Mouse (Mus musculus) C2C12 (cell line): Measurements from ENCODE around the gene Utp6. TPM values are rescaled to one million over a fixed set of nuclear protein-coding genes. Genes with fewer than 3 reads are reported as not detected.

Source experiments
- H3K27me3 ChIP-seq: one replicate; pipeline ENCODE4 v1.6.1; 2011; ENCODE audit not compliant: control insufficient read depth, insufficient read depth, insufficient read length
- H3K36me3 ChIP-seq: one replicate; pipeline ENCODE4 v1.6.1; 2011; ENCODE audit not compliant: control insufficient read depth, insufficient read depth
- H3K4me3 ChIP-seq: one replicate; pipeline ENCODE4 v1.5.1; 2011; ENCODE audit warnings: mild to moderate bottlenecking, control low read depth; ENCODE audit not compliant: poor library complexity, insufficient read depth, severe bottlenecking
- H3K79me2 ChIP-seq: one replicate; pipeline ENCODE4 v1.6.1; 2011; ENCODE audit not compliant: control insufficient read depth, insufficient read depth
- H3K79me3 ChIP-seq: one replicate; pipeline ENCODE4 v1.6.1; 2011; ENCODE audit warnings: low read depth, control low read depth
- H3ac ChIP-seq: one replicate; pipeline ENCODE3; 2011; ENCODE audit warnings: low read depth; ENCODE audit not compliant: control insufficient read depth, insufficient read length
- CEBPB ChIP-seq: IDR thresholded peaks from one replicate; pipeline ENCODE4 v1.6.1; 2011; ENCODE audit warnings: low read depth, mild to moderate bottlenecking, control low read depth, moderate library complexity
- CTCF ChIP-seq: IDR thresholded peaks from one replicate; pipeline ENCODE4 v1.5.1; 2011; ENCODE audit not compliant: control insufficient read depth, insufficient read depth, insufficient read length
- FOSL1 ChIP-seq: IDR thresholded peaks from one replicate; pipeline ENCODE4 v1.8.0; 2011; ENCODE audit warnings: mild to moderate bottlenecking, low read length; ENCODE audit not compliant: poor library complexity, insufficient read depth, severe bottlenecking
- MAX ChIP-seq: IDR thresholded peaks from one replicate; pipeline ENCODE4 v1.6.1; 2011; ENCODE audit warnings: mild to moderate bottlenecking, control low read depth
- MYOD1 ChIP-seq: IDR thresholded peaks from one replicate; pipeline ENCODE4 v1.6.1; 2011; ENCODE audit warnings: low read depth; ENCODE audit not compliant: control insufficient read depth, insufficient read length
- MYOG ChIP-seq: IDR thresholded peaks from one replicate; pipeline ENCODE4 v1.6.1; 2011; ENCODE audit not compliant: control insufficient read depth, insufficient read length; ENCODE audit errors: extremely low read depth
- USF1 ChIP-seq: IDR thresholded peaks from one replicate; pipeline ENCODE4 v1.6.1; 2011; ENCODE audit warnings: low read depth, mild to moderate bottlenecking, control low read depth, moderate library complexity
- polyA plus RNA-seq: library from polyadenylated mRNA; unstranded; fragments of >200 nt; fragmentation: generic; extraction: Trizol; gene quantifications from one replicate; pipeline ENCODE4 v1.2.1, GENCODE M21; 2012; ENCODE audit warnings: missing spikeins

Gene Utp6
- polyA plus RNA-seq, 1 experiment, result 23.5 TPM

DNA sequence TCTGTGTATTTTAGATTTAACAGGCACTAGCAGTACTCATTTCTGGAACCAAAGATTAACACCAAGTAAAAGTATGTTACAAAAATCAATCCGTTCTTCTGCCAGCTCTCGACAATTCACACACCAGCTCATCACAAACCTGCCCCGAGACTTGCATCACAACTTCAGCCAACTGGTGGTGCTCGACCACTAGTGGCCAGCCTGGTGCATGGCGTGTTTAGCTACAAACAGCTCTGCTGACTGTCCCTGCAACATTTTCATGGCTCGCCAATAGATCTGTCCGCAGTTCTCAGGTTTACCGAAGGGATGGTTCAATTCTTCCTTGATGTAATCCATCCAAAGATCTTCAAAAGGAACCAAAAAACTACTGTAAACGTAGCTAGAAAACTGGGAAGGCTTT lies 26.4 kb downstream of the Utp6 start:
- Histone ChIP-seq H3K79me2 (no peaks in the 10 kb centered on the region), H3K4me3 (no peak overlapping the region), H3K36me3 (peaks cover 90% of the 10 kb centered on the region)

DNA sequence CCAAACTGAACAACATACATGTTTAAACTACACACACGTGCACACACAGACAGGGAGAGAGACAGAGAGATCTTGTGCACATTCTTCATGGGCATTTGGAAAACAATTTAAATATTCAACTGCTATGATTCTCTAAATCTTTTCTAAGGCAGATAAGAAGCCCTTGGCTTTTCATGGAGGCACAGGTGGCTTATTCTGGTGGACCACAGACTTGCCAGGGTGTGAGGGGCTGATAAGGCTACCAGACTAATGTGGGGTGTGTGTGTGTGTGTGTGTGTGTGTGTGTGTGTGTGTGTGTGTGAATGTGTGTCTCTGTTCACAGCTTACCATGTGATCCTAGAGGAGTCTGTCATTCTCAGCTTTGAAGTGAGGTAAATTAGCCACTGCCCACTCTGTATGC lies 39.4 kb downstream of the Utp6 start:
- TF ChIP-seq MYOG, result no peak
- TF ChIP-seq CTCF, result no peak
- TF ChIP-seq FOSL1, result no peak
- TF ChIP-seq MAX, result no peak
- no peak for TF ChIP-seq MYOD1
- no peak for TF ChIP-seq USF1
- no peak for TF ChIP-seq CEBPB
- Histone ChIP-seq H3K27me3 (no peaks in the 10 kb centered on the region), H3ac (no peak overlapping the region), H3K36me3 (no peaks in the 10 kb centered on the region), H3K79me3 (no peaks in the 10 kb centered on the region), H3K79me2 (no peaks in the 10 kb centered on the region), H3K4me3 (no peak overlapping the region)

More for the DNA sequence above, 26.4 kb downstream of the Utp6 start:
- Histone ChIP-seq H3K79me3 (no peaks in the 10 kb centered on the region), H3K27me3 (no peaks in the 10 kb centered on the region), H3ac (no peak overlapping the region)
- TF ChIP-seq USF1 (no peak), CEBPB (no peak)

DNA sequence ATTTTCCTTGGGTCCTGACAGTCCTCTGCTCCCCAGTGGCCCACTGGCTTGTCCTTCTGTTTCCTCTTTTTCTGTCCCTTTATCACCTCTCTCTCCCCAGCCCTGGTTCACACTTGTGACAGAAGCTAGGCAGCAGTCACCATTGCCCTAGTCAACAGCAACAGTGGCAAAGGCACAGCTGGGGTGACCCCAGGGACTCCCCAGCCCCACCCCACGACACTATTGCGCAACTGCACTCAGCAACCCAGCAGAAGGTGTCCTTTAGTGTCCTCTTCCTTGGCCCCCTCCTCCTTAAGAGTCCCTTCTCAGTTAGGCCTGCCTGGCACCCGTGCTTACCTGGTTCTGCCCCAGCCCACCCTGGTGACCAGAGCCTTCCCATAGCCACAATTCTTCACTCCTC lies 40.0 kb downstream of the Utp6 start:
- H3K27me3 ChIP-seq, result no peaks in the 10 kb centered on the region
- no peaks in the 10 kb centered on the region for H3K79me3 ChIP-seq
- H3K79me2 ChIP-seq, result no peaks in the 10 kb centered on the region
- H3K36me3 ChIP-seq, result no peaks in the 10 kb centered on the region
- no peak overlapping the region for H3ac ChIP-seq
- TF ChIP-seq MYOD1 (no peak), CTCF (no peak), CEBPB (peak; percentile 60)
- H3K4me3 ChIP-seq, result no peak overlapping the region

DNA sequence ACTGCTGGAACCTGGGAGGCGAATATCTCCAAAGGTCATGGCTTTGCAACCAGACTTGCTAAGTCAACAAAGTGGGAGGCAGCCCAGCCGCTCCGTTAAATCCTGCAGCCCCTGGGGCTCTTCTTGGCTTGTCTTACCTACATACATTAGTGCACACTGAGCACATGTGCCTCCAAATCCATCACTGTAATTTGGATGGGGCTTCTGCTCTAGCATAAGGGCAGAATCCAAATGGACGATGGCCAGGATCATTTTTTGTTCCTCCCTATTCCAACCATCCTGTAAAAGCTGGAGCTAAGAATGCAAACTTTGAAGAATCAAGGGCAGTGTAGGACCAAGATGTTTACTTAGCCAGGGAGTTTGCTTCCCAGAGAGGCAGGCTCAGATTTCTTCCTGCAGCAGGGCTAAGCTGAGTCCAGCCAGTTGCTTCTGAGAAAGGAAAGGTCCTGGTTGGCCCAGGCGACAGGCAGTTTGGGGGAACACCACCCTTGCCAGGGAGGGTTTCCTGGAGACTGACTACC lies 41.6 kb downstream of the Utp6 start:
- Histone ChIP-seq H3K36me3 (no peaks in the 10 kb centered on the region), H3K27me3 (no peaks in the 10 kb centered on the region), H3K4me3 (no peak overlapping the region), H3ac (no peak overlapping the region), H3K79me3 (no peaks in the 10 kb centered on the region), H3K79me2 (no peaks in the 10 kb centered on the region)
- TF ChIP-seq USF1 (no peak), MAX (no peak), FOSL1 (no peak), MYOD1 (no peak), CTCF (no peak), CEBPB (no peak), MYOG (no peak)

DNA sequence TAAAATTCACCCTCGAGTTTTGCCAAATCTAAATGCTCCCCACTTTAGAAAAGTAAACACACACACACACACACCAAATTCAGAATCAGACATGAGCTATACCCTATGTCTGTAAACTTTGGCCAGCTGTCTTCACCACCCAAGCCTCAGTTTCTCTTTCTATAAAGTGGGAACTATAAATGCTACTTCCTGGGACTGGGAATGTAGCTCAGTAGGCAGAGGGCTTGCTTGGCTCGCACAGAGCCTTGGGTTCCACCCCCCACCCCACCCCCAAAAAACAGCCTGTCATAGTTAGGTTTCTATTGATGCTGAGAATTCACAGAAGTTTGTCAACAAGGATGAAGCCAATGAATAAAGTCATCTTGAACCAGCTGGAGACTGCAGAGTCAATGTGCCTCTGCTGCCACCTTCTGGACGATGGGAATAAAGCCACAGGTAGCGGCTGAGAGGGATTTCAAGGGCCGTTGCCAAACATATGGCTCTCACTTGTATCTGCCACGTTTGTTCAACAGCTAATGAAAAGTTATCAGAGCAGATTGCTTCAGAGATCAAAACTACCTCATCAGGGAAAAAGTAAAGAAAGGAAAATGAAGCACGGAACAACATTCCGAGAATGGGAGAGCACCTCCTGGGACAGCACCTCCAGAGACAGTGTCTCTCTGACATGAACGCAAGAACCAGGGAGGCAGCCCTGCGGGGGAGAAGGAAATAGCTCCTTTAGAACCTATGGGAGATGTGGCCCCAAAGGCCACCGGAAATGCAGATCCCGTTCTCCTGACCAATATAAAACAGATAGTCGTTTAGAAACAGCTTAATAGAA lies 42.3 kb downstream of the Utp6 start:
- TF ChIP-seq FOSL1 (no peak), CTCF (peak; percentile 69)
- Histone ChIP-seq H3K79me3 (no peaks in the 10 kb centered on the region), H3K79me2 (no peaks in the 10 kb centered on the region), H3K4me3 (no peak overlapping the region), H3K36me3 (no peaks in the 10 kb centered on the region), H3ac (no peak overlapping the region), H3K27me3 (no peaks in the 10 kb centered on the region)

DNA sequence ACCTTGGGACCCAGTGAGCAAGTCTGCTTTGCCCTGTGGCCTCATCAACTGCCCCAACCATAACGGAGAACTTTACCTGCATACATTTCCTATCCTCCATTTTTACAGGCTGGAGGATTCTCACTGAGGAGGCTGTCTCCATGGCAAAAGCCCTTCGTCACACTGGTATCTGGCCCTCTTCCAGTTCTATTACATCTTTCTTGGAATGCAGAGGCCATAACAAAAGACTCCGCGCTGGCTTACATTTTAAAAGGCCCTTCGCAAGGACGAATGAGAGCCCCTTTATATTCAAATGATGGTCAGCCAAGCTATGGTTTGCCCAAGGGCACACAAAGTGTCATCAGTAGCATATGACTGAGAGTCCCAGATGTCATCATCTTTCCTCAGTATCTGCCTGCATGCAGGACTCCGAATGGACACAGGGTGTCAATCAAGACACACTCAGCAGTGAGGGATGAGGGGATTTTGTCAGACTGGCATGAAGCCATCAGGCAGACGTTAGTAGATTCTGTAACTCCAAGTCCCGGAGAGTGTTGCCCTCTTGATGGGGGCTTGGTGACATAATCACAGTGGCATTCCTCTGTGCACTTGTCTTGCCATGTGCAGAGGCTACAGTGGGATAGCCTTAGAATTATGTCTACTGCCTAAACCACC lies 46.4 kb downstream of the Utp6 start:
- Histone ChIP-seq H3K79me3 (no peaks in the 10 kb centered on the region), H3ac (no peak overlapping the region), H3K79me2 (no peaks in the 10 kb centered on the region), H3K36me3 (no peaks in the 10 kb centered on the region), H3K4me3 (no peak overlapping the region), H3K27me3 (no peaks in the 10 kb centered on the region)
- TF ChIP-seq MAX, result no peak
